Mouse (Mus musculus): Measurements from ENCODE around the gene Gm10229. TPM values are rescaled to one million over a fixed set of nuclear protein-coding genes. Genes with fewer than 3 reads are reported as not detected.

Gm10229 gene
- not detected for polyA plus RNA-seq (2015; fragmentation: Illumina TruSeq; extraction: RNeasy Lipid Tissue Mini Kit (QIAGEN cat#74804); ENCODE audit: low read depth, low replicate concordance)

DNA sequence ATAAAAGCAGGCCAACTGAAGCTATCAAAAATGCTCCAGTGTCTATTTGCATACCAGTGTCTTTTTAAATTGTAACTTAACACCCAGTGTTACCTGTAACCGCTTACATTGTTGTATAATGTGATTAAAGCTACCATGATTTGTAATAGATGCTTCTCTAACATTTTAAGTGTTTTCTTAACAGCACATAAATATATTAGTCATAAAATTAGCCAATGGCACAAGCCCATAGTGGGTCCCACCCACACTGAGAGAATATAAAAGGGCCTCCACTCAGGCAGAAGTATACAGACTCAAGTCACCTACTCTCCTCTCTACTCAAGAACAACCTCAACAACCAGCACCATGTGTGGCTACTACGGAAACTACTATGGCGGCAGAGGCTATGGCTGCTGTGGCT, at the start of gene Gm10229:
Gene Gm10229 (plus strand): TSS at position 301 of the 400 bp plus-strand sequence.

GRCm38 (mm10) chr16:89010659-89011058, 4.4 kb upstream of the Gm10229 start, which contains the start of gene Krtap22-2:
TSS of gene Krtap22-2 (minus strand) at chr16:89010759.

DNA sequence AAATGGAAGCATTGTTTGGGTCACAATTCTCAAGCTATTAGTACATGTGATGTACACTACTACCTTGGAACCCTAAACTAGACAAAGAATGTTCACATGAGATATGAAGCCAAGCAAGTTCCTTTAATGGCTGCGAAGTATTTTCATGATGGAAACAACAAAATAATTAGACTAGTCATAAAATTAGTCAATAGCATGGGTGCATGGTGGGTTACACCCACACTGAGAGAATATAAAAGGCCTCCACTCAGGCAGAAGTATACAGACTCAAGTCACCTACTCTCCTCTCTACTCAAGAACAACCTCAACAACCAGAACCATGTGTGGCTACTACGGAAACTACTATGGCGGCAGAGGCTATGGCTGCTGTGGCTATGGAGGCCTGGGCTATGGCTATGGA, 16.3 kb downstream of the Gm10229 start, which contains the start of gene Krtap6-1:
Gene Krtap6-1 (plus strand): TSS at position 301 of the 400 bp plus-strand sequence.

GRCm38 (mm10) chr16:89041372-89041771, 26.3 kb downstream of the Gm10229 start, which contains the start of gene Gm10228:
TSS of gene Gm10228 (minus strand) at chr16:89041472.

GRCm38 (mm10) chr16:89047783-89048182, 32.7 kb downstream of the Gm10229 start, which contains the start of gene Krtap6-5:
TSS of gene Krtap6-5 (minus strand) at chr16:89047883.

GRCm38 (mm10) chr16:89063902-89064301, 48.8 kb downstream of the Gm10229 start, which contains the start of gene 1110025L11Rik:
TSS of gene 1110025L11Rik (minus strand) at chr16:89064002.

Other genes with a start within 250 kb of the Gm10229 start
- gene 2310057N15Rik, start 241.1 kb upstream of the Gm10229 start, polyA plus RNA-seq (2015; fragmentation: Illumina TruSeq; extraction: RNeasy Lipid Tissue Mini Kit (QIAGEN cat#74804); ENCODE audit: low read depth, low replicate concordance) = not detected
- gene Gm5965, start 237.4 kb upstream of the Gm10229 start, polyA plus RNA-seq (2015; fragmentation: Illumina TruSeq; extraction: RNeasy Lipid Tissue Mini Kit (QIAGEN cat#74804); ENCODE audit: low read depth, low replicate concordance) = not detected
- not detected for gene Gm20741, start 203.1 kb upstream of the Gm10229 start, polyA plus RNA-seq (2015; fragmentation: Illumina TruSeq; extraction: RNeasy Lipid Tissue Mini Kit (QIAGEN cat#74804); ENCODE audit: low read depth, low replicate concordance)
- not detected for gene Krtap15, start 195.1 kb upstream of the Gm10229 start, polyA plus RNA-seq (2015; fragmentation: Illumina TruSeq; extraction: RNeasy Lipid Tissue Mini Kit (QIAGEN cat#74804); ENCODE audit: low read depth, low replicate concordance)
- gene Krtap14, start 189.1 kb upstream of the Gm10229 start, polyA plus RNA-seq (2015; fragmentation: Illumina TruSeq; extraction: RNeasy Lipid Tissue Mini Kit (QIAGEN cat#74804); ENCODE audit: low read depth, low replicate concordance) = not detected
- not detected for gene Krtap19-1, start 145.9 kb upstream of the Gm10229 start, polyA plus RNA-seq (2015; fragmentation: Illumina TruSeq; extraction: RNeasy Lipid Tissue Mini Kit (QIAGEN cat#74804); ENCODE audit: low read depth, low replicate concordance)
- not detected for gene Krtap19-2, start 141.0 kb upstream of the Gm10229 start, polyA plus RNA-seq (2015; fragmentation: Illumina TruSeq; extraction: RNeasy Lipid Tissue Mini Kit (QIAGEN cat#74804); ENCODE audit: low read depth, low replicate concordance)
- not detected for gene Krtap19-3, start 137.2 kb upstream of the Gm10229 start, polyA plus RNA-seq (2015; fragmentation: Illumina TruSeq; extraction: RNeasy Lipid Tissue Mini Kit (QIAGEN cat#74804); ENCODE audit: low read depth, low replicate concordance)
- not detected for gene Krtap19-4, start 130.2 kb upstream of the Gm10229 start, polyA plus RNA-seq (2015; fragmentation: Illumina TruSeq; extraction: RNeasy Lipid Tissue Mini Kit (QIAGEN cat#74804); ENCODE audit: low read depth, low replicate concordance)
- gene Krtap19-5, start 118.8 kb upstream of the Gm10229 start, polyA plus RNA-seq (2015; fragmentation: Illumina TruSeq; extraction: RNeasy Lipid Tissue Mini Kit (QIAGEN cat#74804); ENCODE audit: low read depth, low replicate concordance) = not detected
- gene Krtap19-9b, start 83.0 kb upstream of the Gm10229 start, polyA plus RNA-seq (2015; fragmentation: Illumina TruSeq; extraction: RNeasy Lipid Tissue Mini Kit (QIAGEN cat#74804); ENCODE audit: low read depth, low replicate concordance) = not detected
- not detected for gene Krtap16-3, start 52.4 kb upstream of the Gm10229 start, polyA plus RNA-seq (2015; fragmentation: Illumina TruSeq; extraction: RNeasy Lipid Tissue Mini Kit (QIAGEN cat#74804); ENCODE audit: low read depth, low replicate concordance)
- not detected for gene Krtap22-2, start 4.5 kb upstream of the Gm10229 start, polyA plus RNA-seq (2015; fragmentation: Illumina TruSeq; extraction: RNeasy Lipid Tissue Mini Kit (QIAGEN cat#74804); ENCODE audit: low read depth, low replicate concordance)
- not detected for gene Krtap6-1, start 16.4 kb downstream of the Gm10229 start, polyA plus RNA-seq (2015; fragmentation: Illumina TruSeq; extraction: RNeasy Lipid Tissue Mini Kit (QIAGEN cat#74804); ENCODE audit: low read depth, low replicate concordance)
- not detected for gene Gm10228, start 26.2 kb downstream of the Gm10229 start, polyA plus RNA-seq (2015; fragmentation: Illumina TruSeq; extraction: RNeasy Lipid Tissue Mini Kit (QIAGEN cat#74804); ENCODE audit: low read depth, low replicate concordance)
- gene Krtap6-5, start 32.6 kb downstream of the Gm10229 start, polyA plus RNA-seq (2015; fragmentation: Illumina TruSeq; extraction: RNeasy Lipid Tissue Mini Kit (QIAGEN cat#74804); ENCODE audit: low read depth, low replicate concordance) = not detected
- gene 1110025L11Rik, start 48.7 kb downstream of the Gm10229 start, polyA plus RNA-seq (2015; fragmentation: Illumina TruSeq; extraction: RNeasy Lipid Tissue Mini Kit (QIAGEN cat#74804); ENCODE audit: low read depth, low replicate concordance) = not detected
- not detected for gene Krtap6-3, start 68.7 kb downstream of the Gm10229 start, polyA plus RNA-seq (2015; fragmentation: Illumina TruSeq; extraction: RNeasy Lipid Tissue Mini Kit (QIAGEN cat#74804); ENCODE audit: low read depth, low replicate concordance)
- gene Gm6358, start 125.6 kb downstream of the Gm10229 start, polyA plus RNA-seq (2015; fragmentation: Illumina TruSeq; extraction: RNeasy Lipid Tissue Mini Kit (QIAGEN cat#74804); ENCODE audit: low read depth, low replicate concordance) = not detected
- gene Gm10061, start 135.8 kb downstream of the Gm10229 start, polyA plus RNA-seq (2015; fragmentation: Illumina TruSeq; extraction: RNeasy Lipid Tissue Mini Kit (QIAGEN cat#74804); ENCODE audit: low read depth, low replicate concordance) = not detected
- not detected for gene Gm9789, start 142.7 kb downstream of the Gm10229 start, polyA plus RNA-seq (2015; fragmentation: Illumina TruSeq; extraction: RNeasy Lipid Tissue Mini Kit (QIAGEN cat#74804); ENCODE audit: low read depth, low replicate concordance)
- gene Gm7735, start 154.2 kb downstream of the Gm10229 start, polyA plus RNA-seq (2015; fragmentation: Illumina TruSeq; extraction: RNeasy Lipid Tissue Mini Kit (QIAGEN cat#74804); ENCODE audit: low read depth, low replicate concordance) = not detected
- gene 1110057P08Rik, start 159.5 kb downstream of the Gm10229 start, polyA plus RNA-seq (2015; fragmentation: Illumina TruSeq; extraction: RNeasy Lipid Tissue Mini Kit (QIAGEN cat#74804); ENCODE audit: low read depth, low replicate concordance) = not detected
- gene Krtap20-2, start 190.6 kb downstream of the Gm10229 start, polyA plus RNA-seq (2015; fragmentation: Illumina TruSeq; extraction: RNeasy Lipid Tissue Mini Kit (QIAGEN cat#74804); ENCODE audit: low read depth, low replicate concordance) = not detected